Mouse (Mus musculus): ENCODE results near the gene Rapgef4.

DNA sequence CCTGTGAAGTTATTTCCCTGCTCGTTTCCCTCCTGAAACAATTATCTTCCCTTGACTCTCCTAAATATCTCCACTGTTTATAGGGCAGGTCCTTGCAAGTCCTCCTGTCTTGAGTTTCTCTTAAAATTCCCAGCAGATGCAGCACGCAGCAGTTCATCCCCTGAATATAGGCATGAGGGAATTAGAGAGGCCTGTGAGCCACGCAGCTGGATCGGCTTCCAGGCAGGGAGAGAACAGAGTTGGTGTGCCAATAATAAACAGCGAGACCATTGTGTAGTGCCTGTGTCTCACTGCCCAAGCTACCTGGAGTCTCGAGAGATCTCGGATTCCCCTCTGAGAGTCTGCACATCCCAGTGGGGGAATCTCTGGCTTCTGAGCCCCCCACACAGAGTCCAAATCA lies 259.0 kb downstream of the Rapgef4 start:
- TF ChIP-seq POLR2A (IDR thresholded peaks at IDR 0.05; ENCODE audit: low read depth, low read length) (no peak), CTCF (IDR thresholded peaks at IDR 0.05; ENCODE audit: extremely low read depth, insufficient read depth, insufficient read length, insufficient replicate concordance) (no peak)

All from spleen, adult 2 months (tissue).